Comparison of ENCODE assay signal across 12 mouse cellular contexts in genomic region chr6:22968073-22968472, GRCm38 (mm10).
DNase-seq lines count a peak whose midpoint lies in the region; ATAC-seq lines count a peak whose summit lies in the region.
"Had no signal": no experiment of that assay in that cellular context is flagged by ENCODE, and none has a peak within 500 bp of the region (broad histone marks: within the 10 kb centered on the region; RNA-seq: fewer than 3 reads in every experiment).

No protein-coding gene starts in this region.

- H3K27me3 ChIP-seq in hindbrain, embryonic 10.5 days (ENCODE audit: insufficient read depth, poor library complexity, severe bottlenecking): no peaks in the 10 kb centered on the region
- no peaks in the 10 kb centered on the region for H3K27me3 ChIP-seq in hindbrain, embryonic 13.5 days
- no peaks in the 10 kb centered on the region for H3K27me3 ChIP-seq in neural tube, embryonic 11.5 days (ENCODE audit: control insufficient read depth, insufficient read depth, low read length)
- no peaks in the 10 kb centered on the region for H3K27me3 ChIP-seq in embryonic facial prominence, embryonic 10.5 days (replicated peaks; ENCODE audit: low read depth, poor library complexity, severe bottlenecking)
- H3K27me3 ChIP-seq: liver, embryonic 15.5 days had no signal

- H3K4me1 ChIP-seq in hindbrain, embryonic 10.5 days (replicated peaks): no peaks in the 10 kb centered on the region
- H3K4me1 ChIP-seq in hindbrain, embryonic 13.5 days (replicated peaks): no peaks in the 10 kb centered on the region
- H3K4me1 ChIP-seq in neural tube, embryonic 11.5 days (ENCODE audit: control insufficient read depth, insufficient read depth, low read length): no peaks in the 10 kb centered on the region
- H3K4me1 ChIP-seq in embryonic facial prominence, embryonic 10.5 days: no peaks in the 10 kb centered on the region
- H3K4me1 ChIP-seq: liver, embryonic 15.5 days had no signal

- no peak overlapping the region for H3K9ac ChIP-seq in hindbrain, embryonic 13.5 days
- no peak overlapping the region for H3K9ac ChIP-seq in neural tube, embryonic 11.5 days (ENCODE audit: low read length)
- H3K9ac ChIP-seq: liver, embryonic 15.5 days had no signal

- H3K36me3 ChIP-seq in hindbrain, embryonic 10.5 days: peaks cover 5% of the 10 kb centered on the region
- peaks cover 5% of the 10 kb centered on the region for H3K36me3 ChIP-seq in hindbrain, embryonic 13.5 days
- H3K36me3 ChIP-seq in neural tube, embryonic 11.5 days (ENCODE audit: control insufficient read depth, insufficient read depth, low read length): no peaks in the 10 kb centered on the region
- no peaks in the 10 kb centered on the region for H3K36me3 ChIP-seq in embryonic facial prominence, embryonic 10.5 days (replicated peaks)
- H3K36me3 ChIP-seq: liver, embryonic 15.5 days had no signal

- DNase-seq in hindbrain, embryonic 10.5 days (ENCODE audit: low spot score): peak; percentile 20
- peak; percentile 23 for DNase-seq in neural tube, embryonic 11.5 days (ENCODE audit: low spot score)
- DNase-seq in neural tube, embryonic 10.5 days (ENCODE audit: extremely low spot score, low spot score): no peak
- peak; percentile 19 for DNase-seq in embryonic facial prominence, embryonic 10.5 days (ENCODE audit: low spot score)
- no peak for DNase-seq in ovary, postnatal 14 days (ENCODE audit: low spot score)
- DNase-seq in heart, postnatal 4 days: no peak
- no peak for DNase-seq in cerebellum, postnatal 25 days
- DNase-seq: cerebellum, adult 9-10 months; gastrocnemius, postnatal 14 days had no signal

- no peak overlapping the region for H3K27ac ChIP-seq in hindbrain, embryonic 10.5 days
- H3K27ac ChIP-seq in hindbrain, embryonic 13.5 days: no peak overlapping the region
- H3K27ac ChIP-seq in neural tube, embryonic 11.5 days (ENCODE audit: low read depth, low read length): no peak overlapping the region
- no peak overlapping the region for H3K27ac ChIP-seq in embryonic facial prominence, embryonic 10.5 days (replicated peaks)
- H3K27ac ChIP-seq: liver, embryonic 15.5 days had no signal

- no peaks in the 10 kb centered on the region for H3K9me3 ChIP-seq in hindbrain, embryonic 10.5 days
- H3K9me3 ChIP-seq in hindbrain, embryonic 13.5 days: no peaks in the 10 kb centered on the region; the same call in 1 of the 2 replicates
- 0 out of 2 replicates have a peak, but pooled peaks cover 3% of the 10 kb centered on the region for H3K9me3 ChIP-seq in neural tube, embryonic 11.5 days (ENCODE audit: control insufficient read depth, low read length)
- no peaks in the 10 kb centered on the region for H3K9me3 ChIP-seq in embryonic facial prominence, embryonic 10.5 days
- H3K9me3 ChIP-seq: liver, embryonic 15.5 days had no signal

- ATAC-seq in hindbrain, embryonic 13.5 days (ENCODE audit: low FRiP score): no peak
- ATAC-seq in neural tube, embryonic 11.5 days (ENCODE audit: insufficient read depth, low FRiP score, low TSS enrichment): no peak; the same call in 1 of the 2 replicates
- ATAC-seq: intestine, embryonic 16.5 days had no signal

- H3K4me2 ChIP-seq in hindbrain, embryonic 13.5 days: no peak overlapping the region
- no peak overlapping the region for H3K4me2 ChIP-seq in neural tube, embryonic 11.5 days (ENCODE audit: low read depth)
- H3K4me2 ChIP-seq: liver, embryonic 15.5 days had no signal

- H3K4me3 ChIP-seq in hindbrain, embryonic 10.5 days: no peak overlapping the region
- H3K4me3 ChIP-seq in hindbrain, embryonic 13.5 days: no peak overlapping the region
- no peak overlapping the region for H3K4me3 ChIP-seq in neural tube, embryonic 11.5 days (ENCODE audit: low read depth, low read length)
- no peak overlapping the region for H3K4me3 ChIP-seq in embryonic facial prominence, embryonic 10.5 days
- H3K4me3 ChIP-seq: liver, embryonic 15.5 days had no signal

- WGBS in hindbrain, embryonic 10.5 days: 49% methylated on average over 2 of the region's 2 CpGs
- WGBS in hindbrain, embryonic 13.5 days: 54% methylated on average over 2 of the region's 2 CpGs
- WGBS in neural tube, embryonic 11.5 days: 52% methylated on average over 2 of the region's 2 CpGs
- 50% methylated on average over 2 of the region's 2 CpGs for WGBS in embryonic facial prominence, embryonic 10.5 days

Comparison
In these comparisons a context has a peak if more than half of its experiments do, and no peak if none do; other contexts are left out.
1. DNase-seq: peak in hindbrain, embryonic 10.5 days (single experiment), neural tube, embryonic 11.5 days (single experiment) and embryonic facial prominence, embryonic 10.5 days (single experiment); none in neural tube, embryonic 10.5 days (single experiment), ovary, postnatal 14 days (single experiment), heart, postnatal 4 days (single experiment) and cerebellum, postnatal 25 days (0 of 2).